Mouse (Mus musculus) G1E (cell line): Measurements from ENCODE around the gene Coro1b. TPM values are rescaled to one million over a fixed set of nuclear protein-coding genes. Genes with fewer than 3 reads are reported as not detected.
"Not testable (repeated sequence)": the region's sequence is repeated elsewhere in the genome, so short reads cannot be mapped to it uniquely, and the experiment has no call there.

Experiments
- ATAC-seq: 2 replicates; pipeline ENCODE4 v1.8.0; 2016; ENCODE audit warnings: mild to moderate bottlenecking; ENCODE audit not compliant: insufficient number of reproducible peaks, poor library complexity, low FRiP score, severe bottlenecking; ENCODE audit errors: extremely low read depth
- DNase-seq: peaks from one replicate; pipeline ENCODE4 v3.0.0; 2012; ENCODE audit warnings: low spot score
- H3K27me3 ChIP-seq: 2 replicates; pipeline ENCODE4 v1.6.1; 2012; ENCODE audit warnings: mild to moderate bottlenecking, low read length, inconsistent platforms; ENCODE audit not compliant: insufficient read depth
- H3K36me3 ChIP-seq: replicated peaks from 2 replicates; pipeline ENCODE3; 2012; ENCODE audit warnings: mild to moderate bottlenecking, inconsistent platforms
- H3K4me1 ChIP-seq: 2 replicates; pipeline ENCODE4 v1.6.1; 2012; ENCODE audit warnings: low read depth, low read length, inconsistent platforms, mixed read lengths; ENCODE audit not compliant: insufficient read depth
- H3K4me3 ChIP-seq: 2 replicates; pipeline ENCODE4 v1.5.1; 2012; ENCODE audit warnings: low read depth, mild to moderate bottlenecking, inconsistent platforms, low read length, moderate library complexity, mixed read lengths
- H3K9me3 ChIP-seq: replicated peaks from 2 replicates; pipeline ENCODE4 v1.6.1; 2012; ENCODE audit warnings: inconsistent platforms
- CTCF ChIP-seq: IDR thresholded peaks from 2 replicates; pipeline ENCODE4 v1.5.1; 2012; ENCODE audit warnings: low read depth, low read length, inconsistent platforms, mixed read lengths
- GATA1 ChIP-seq: IDR thresholded peaks from 2 replicates; pipeline ENCODE4 v1.6.1; 2012; ENCODE audit warnings: borderline replicate concordance, low read length, inconsistent platforms, mixed read lengths
- GATA2 ChIP-seq: IDR thresholded peaks from 2 replicates; pipeline ENCODE4 v1.6.1; 2012; ENCODE audit warnings: low read depth, low read length, inconsistent platforms, borderline replicate concordance
- POLR2AphosphoS5 ChIP-seq: IDR thresholded peaks from 2 replicates; pipeline ENCODE4 v1.6.1; 2012; ENCODE audit warnings: low read depth, low read length, inconsistent platforms; ENCODE audit not compliant: insufficient replicate concordance
- TAL1 ChIP-seq: conservative IDR thresholded peaks from 2 replicates; pipeline ENCODE4 v1.6.1; 2012; ENCODE audit warnings: low read depth, low read length, inconsistent platforms, mixed read lengths
- polyA plus RNA-seq: library from polyadenylated mRNA; stranded (reverse); fragments of >175 nt; gene quantifications from 2 replicates; pipeline ENCODE4 v1.2.3, GENCODE M21; 2012
- total RNA-seq, 2 experiments: library from RNA; stranded (forward) in 1 of 2; stranded (reverse) in 1 of 2; fragments of 200-1000 nt in 1 of 2; fragments of >200 nt in 1 of 2; fragmentation: Nextera tagmentation in 1 of 2; gene quantifications; 2 replicates each; pipeline ENCODE4 v1.2.3; 2014 to 2017

Coro1b gene
- total and polyA plus RNA-seq, 3 experiments = 134 to 325 (median 157) TPM

- ATAC-seq = no peak
Observed at GRCm38 (mm10) chr19:4122411-4123370, 25.7 kb upstream of the Coro1b start.

GRCm38 (mm10) chr19:4124432-4124831 is 24.0 kb upstream of the Coro1b start:
- Histone ChIP-seq H3K27me3 (no peaks in the 10 kb centered on the region), H3K9me3 (no peaks in the 10 kb centered on the region), H3K4me3 (no peak overlapping the region; the same call in 1 of the 2 replicates), H3K36me3 (peaks cover 28% of the 10 kb centered on the region), H3K4me1 (peaks cover 74% of the 10 kb centered on the region)
- DNase-seq = no peak
- ATAC-seq = no peak
- TF ChIP-seq GATA2 = no peak
- no peak for TF ChIP-seq POLR2AphosphoS5
- TF ChIP-seq CTCF = no peak
- TF ChIP-seq GATA1 = no peak
- TF ChIP-seq TAL1 = no peak

More at GRCm38 (mm10) chr19:4122411-4123370, 25.7 kb upstream of the Coro1b start:
- TF ChIP-seq CTCF (no peak), TAL1 (no peak)
- no peak for DNase-seq
- H3K4me3 ChIP-seq = no peak overlapping the region; the same call in 1 of the 2 replicates
- peaks cover 26% of the 10 kb centered on the region for H3K36me3 ChIP-seq
- peaks cover 80% of the 10 kb centered on the region for H3K4me1 ChIP-seq
- no peaks in the 10 kb centered on the region for H3K27me3 ChIP-seq
- no peaks in the 10 kb centered on the region for H3K9me3 ChIP-seq

DNA sequence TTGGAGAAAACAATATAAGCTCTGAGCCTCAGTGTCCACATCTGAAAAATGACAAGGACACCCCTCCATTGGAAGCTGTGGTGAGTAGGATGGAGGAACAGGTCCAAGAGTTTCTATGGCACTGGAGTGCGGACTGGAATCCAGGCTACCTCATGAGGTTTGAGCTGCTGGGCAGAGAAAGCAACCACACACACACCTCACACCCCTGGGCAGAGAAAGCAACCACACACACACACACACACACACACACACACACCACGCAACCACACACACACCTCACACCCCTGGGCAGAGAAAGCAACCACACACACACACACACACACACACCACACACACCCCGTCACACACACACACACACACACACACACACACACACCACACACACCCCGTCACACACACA is 23.2 kb upstream of the Coro1b start:
- H3K36me3 ChIP-seq = peaks cover 36% of the 10 kb centered on the region
- peaks cover 65% of the 10 kb centered on the region for H3K4me1 ChIP-seq
- peak overlapping the region; percentile 85 for H3K4me3 ChIP-seq
- not testable (repeated sequence) for DNase-seq, ATAC-seq, H3K27me3 ChIP-seq, H3K9me3 ChIP-seq

GRCm38 (mm10) chr19:4125741-4126696 is 22.4 kb upstream of the Coro1b start, which contains the start of gene Aip:
Gene Aip, minus strand, starts transcription at chr19:4125858.
- H3K36me3 ChIP-seq = peaks cover 41% of the 10 kb centered on the region
- peak; percentile 90 for DNase-seq

DNA sequence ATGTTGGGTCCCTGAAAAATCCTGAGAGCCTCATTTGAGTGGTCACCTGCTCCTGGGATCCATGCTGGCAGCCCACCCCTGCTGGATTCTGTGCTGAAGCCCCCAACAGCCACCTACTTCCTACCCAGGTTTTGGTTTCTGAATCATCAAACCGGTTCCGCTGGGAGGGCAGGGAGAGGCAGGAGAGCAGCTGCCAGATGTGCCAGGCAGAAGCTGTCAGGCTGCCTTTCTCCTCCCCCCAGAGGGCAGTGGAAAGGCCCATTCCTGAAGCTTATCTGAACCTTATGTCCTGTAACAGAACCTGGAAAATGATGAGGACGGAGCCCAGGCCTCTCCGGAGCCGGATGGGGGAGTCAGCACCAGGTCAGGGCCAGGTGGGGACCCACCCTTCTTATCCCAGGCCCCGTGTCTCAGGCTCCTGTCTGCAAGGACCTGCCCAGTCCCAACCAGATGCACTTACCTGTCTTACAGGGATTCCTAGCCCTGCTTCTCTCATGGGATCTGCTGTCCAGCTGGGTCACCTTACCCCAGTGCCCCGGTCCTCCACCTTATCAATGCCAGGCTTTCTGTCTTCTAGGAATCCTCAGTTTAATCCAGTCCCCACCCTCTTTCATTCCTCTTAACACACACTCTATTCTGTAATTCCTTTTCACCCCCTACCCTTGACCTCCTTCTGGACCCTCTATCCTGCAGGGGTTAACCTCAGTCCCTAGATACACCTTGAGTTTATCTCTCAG is 21.5 kb upstream of the Coro1b start:
- DNase-seq (no peak), ATAC-seq (no peak)
- TF ChIP-seq CTCF = no peak
- no peak for TF ChIP-seq POLR2AphosphoS5
- TF ChIP-seq GATA1 = no peak
- no peak for TF ChIP-seq TAL1
- no peak for TF ChIP-seq GATA2
- Histone ChIP-seq H3K27me3 (no peaks in the 10 kb centered on the region), H3K9me3 (no peaks in the 10 kb centered on the region), H3K36me3 (peaks cover 50% of the 10 kb centered on the region), H3K4me1 (peaks cover 61% of the 10 kb centered on the region), H3K4me3 (peak overlapping the region; percentile 85; the same call in 1 of the 2 replicates)

More at GRCm38 (mm10) chr19:4125741-4126696, 22.4 kb upstream of the Coro1b start, which contains the start of gene Aip:
- Histone ChIP-seq H3K4me1 (peaks cover 64% of the 10 kb centered on the region), H3K4me3 (peak within 1 kb of the TSS; percentile 85), H3K27me3 (no peaks in the 10 kb centered on the region), H3K9me3 (no peaks in the 10 kb centered on the region)
- ATAC-seq = peak; percentile 87
- TF ChIP-seq CTCF = 0 out of 2 replicates have a peak, but pooled peaks have one; percentile 6
- no peak for TF ChIP-seq TAL1

- no peaks in the 10 kb centered on the region for H3K27me3 ChIP-seq
- H3K4me3 ChIP-seq = no peak overlapping the region
- H3K4me1 ChIP-seq = peaks cover 36% of the 10 kb centered on the region
- DNase-seq (no peak), ATAC-seq (no peak)
- H3K9me3 ChIP-seq = no peaks in the 10 kb centered on the region
- H3K36me3 ChIP-seq = peaks cover 62% of the 10 kb centered on the region
- TF ChIP-seq POLR2AphosphoS5 (no peak), CTCF (no peak), GATA1 (no peak), GATA2 (no peak), TAL1 (no peak)
Observed at GRCm38 (mm10) chr19:4129462-4129861, 19.0 kb upstream of the Coro1b start.
